Mouse (Mus musculus) ES-E14 (cell line): ENCODE data around the gene Birc6.

Source experiments
- CHD2 ChIP-seq: IDR thresholded peaks from 2 replicates; pipeline ENCODE4 v1.6.1; 2014; ENCODE audit warnings: mild to moderate bottlenecking, low read depth, low read length, inconsistent platforms
- HCFC1 ChIP-seq: IDR thresholded peaks from 2 replicates; pipeline ENCODE4 v1.6.1; 2012; ENCODE audit warnings: low read length, inconsistent platforms, borderline replicate concordance; ENCODE audit not compliant: insufficient read depth
- MAFK ChIP-seq: IDR thresholded peaks from 2 replicates; pipeline ENCODE4 v1.6.1; 2014; ENCODE audit warnings: mild to moderate bottlenecking, low read depth, low read length, inconsistent platforms; ENCODE audit not compliant: insufficient read depth
- ZC3H11A ChIP-seq: IDR thresholded peaks from 2 replicates; pipeline ENCODE4 v1.6.1; 2012; ENCODE audit warnings: low read depth, mild to moderate bottlenecking, inconsistent platforms, low read length, borderline replicate concordance
- ZNF384 ChIP-seq: IDR thresholded peaks from 2 replicates; pipeline ENCODE4 v1.6.1; 2012; ENCODE audit warnings: low read depth, low read length, inconsistent platforms

- no peak for TF ChIP-seq HCFC1
- no peak for TF ChIP-seq ZC3H11A
- TF ChIP-seq ZNF384 = no peak
- no peak for TF ChIP-seq CHD2
- no peak for TF ChIP-seq MAFK
Measured at GRCm38 (mm10) chr17:74554118-74554517, 26.0 kb downstream of the Birc6 start.
